Mouse (Mus musculus): ENCODE measurements around the gene Six1. TPM values are rescaled to one million over a fixed set of nuclear protein-coding genes. Genes with fewer than 3 reads are reported as not detected.

The Six1 gene
- polyA plus RNA-seq, 1 experiment from 2014 or later = 0.55 TPM

Other genes with a start within 250 kb of the Six1 start
- gene Six6, start 114.0 kb downstream of the Six1 start, polyA plus RNA-seq (2015; fragmentation: Nextera tagmentation; extraction: Ambion mirVana) = not detected in 2 replicates
- gene 4930447C04Rik, start 113.1 kb downstream of the Six1 start, polyA plus RNA-seq (2015; fragmentation: Nextera tagmentation; extraction: Ambion mirVana) = 0.56 and 0.70 TPM in 2 replicates
- 0.05 TPM in 2 replicates for gene Six4, start 59.6 kb upstream of the Six1 start, polyA plus RNA-seq (2015; fragmentation: Nextera tagmentation; extraction: Ambion mirVana)
- 11.9 TPM in 2 replicates for gene Mnat1, start 69.8 kb upstream of the Six1 start, polyA plus RNA-seq (2015; fragmentation: Nextera tagmentation; extraction: Ambion mirVana)
- 11.6 and 12.6 TPM in 2 replicates for gene Trmt5, start 232.8 kb upstream of the Six1 start, polyA plus RNA-seq (2015; fragmentation: Nextera tagmentation; extraction: Ambion mirVana)
- 1.5 and 2.6 TPM in 2 replicates for gene Slc38a6, start 232.9 kb upstream of the Six1 start, polyA plus RNA-seq (2015; fragmentation: Nextera tagmentation; extraction: Ambion mirVana)

All from liver, embryonic 13.5 days (tissue).